Mouse (Mus musculus): ENCODE results near the gene Ankmy1. TPM values are rescaled to one million over a fixed set of nuclear protein-coding genes. Genes with fewer than 3 reads are reported as not detected.

Gene Ankmy1
- polyA plus RNA-seq, 1 experiment, result 0.57 TPM

DNA sequence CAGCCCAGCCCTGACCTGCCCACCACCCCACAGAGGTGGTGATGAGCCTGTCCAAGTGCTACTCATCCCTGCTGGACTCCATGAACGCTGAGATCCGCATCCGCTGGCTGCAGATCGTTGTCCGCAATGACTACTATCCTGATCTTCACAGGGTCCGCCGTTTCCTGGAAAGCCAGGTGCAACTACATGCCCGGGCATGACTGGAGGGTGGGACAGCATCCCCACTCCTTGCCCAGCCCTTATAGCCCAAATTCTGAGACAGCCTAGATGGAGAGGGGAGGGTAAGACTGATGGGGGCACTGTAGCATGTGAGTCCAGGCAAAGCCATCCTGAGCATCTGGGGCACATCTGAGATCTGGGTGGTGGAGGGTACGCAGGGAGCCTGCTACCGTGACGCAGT, 16.4 kb upstream of the Ankmy1 start:
- Histone ChIP-seq H3K4me3 (ENCODE audit: insufficient read depth, poor library complexity, severe bottlenecking) (no peak overlapping the region), H3K27me3 (ENCODE audit: control insufficient read depth, insufficient read depth, insufficient read length) (no peaks in the 10 kb centered on the region), H3K36me3 (ENCODE audit: control insufficient read depth, insufficient read depth) (peaks cover 10% of the 10 kb centered on the region), H3K79me2 (ENCODE audit: control insufficient read depth, insufficient read depth) (no peaks in the 10 kb centered on the region), H3K79me3 (ENCODE audit: low read depth) (no peaks in the 10 kb centered on the region), H3ac (ENCODE audit: control insufficient read depth, insufficient read length, low read depth) (no peak overlapping the region)
- TF ChIP-seq MYOD1 (IDR thresholded peaks at IDR 0.05; ENCODE audit: control insufficient read depth, insufficient read length, low read depth) (no peak), FOSL1 (IDR thresholded peaks at IDR 0.05; ENCODE audit: insufficient read depth, low read length, poor library complexity, severe bottlenecking) (no peak), MYOG (IDR thresholded peaks at IDR 0.05; ENCODE audit: control insufficient read depth, extremely low read depth, insufficient read length) (no peak), CEBPB (IDR thresholded peaks at IDR 0.05; ENCODE audit: low read depth) (no peak), USF1 (IDR thresholded peaks at IDR 0.05; ENCODE audit: low read depth) (no peak), MAX (IDR thresholded peaks at IDR 0.05) (no peak), CTCF (IDR thresholded peaks at IDR 0.05; ENCODE audit: control insufficient read depth, insufficient read depth, insufficient read length) (no peak)

DNA sequence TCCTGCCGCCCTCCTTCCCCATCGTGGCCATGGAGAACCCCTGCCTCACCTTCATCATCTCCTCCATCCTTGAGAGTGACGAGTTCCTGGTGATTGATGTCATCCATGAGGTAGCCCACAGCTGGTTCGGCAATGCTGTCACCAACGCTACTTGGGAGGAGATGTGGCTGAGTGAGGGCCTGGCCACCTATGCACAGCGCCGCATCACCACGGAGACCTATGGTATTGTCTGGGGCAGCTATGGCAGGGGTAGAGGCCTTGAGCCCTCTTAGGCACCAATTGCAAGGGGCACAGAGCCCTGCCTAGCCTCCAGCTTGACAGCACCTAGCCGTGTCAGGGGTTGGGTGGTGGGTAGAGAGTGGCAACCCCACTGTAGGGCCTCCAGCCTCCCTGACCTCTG, 14.0 kb upstream of the Ankmy1 start:
- no peak overlapping the region for H3ac ChIP-seq (ENCODE audit: control insufficient read depth, insufficient read length, low read depth)
- peaks cover 13% of the 10 kb centered on the region for H3K79me2 ChIP-seq (ENCODE audit: control insufficient read depth, insufficient read depth)
- no peaks in the 10 kb centered on the region for H3K27me3 ChIP-seq (ENCODE audit: control insufficient read depth, insufficient read depth, insufficient read length)
- H3K79me3 ChIP-seq (ENCODE audit: low read depth), result no peaks in the 10 kb centered on the region
- peaks cover 10% of the 10 kb centered on the region for H3K36me3 ChIP-seq (ENCODE audit: control insufficient read depth, insufficient read depth)
- TF ChIP-seq FOSL1 (IDR thresholded peaks at IDR 0.05; ENCODE audit: insufficient read depth, low read length, poor library complexity, severe bottlenecking), result no peak
- no peak for TF ChIP-seq MYOG (IDR thresholded peaks at IDR 0.05; ENCODE audit: control insufficient read depth, extremely low read depth, insufficient read length)
- no peak for TF ChIP-seq CEBPB (IDR thresholded peaks at IDR 0.05; ENCODE audit: low read depth)
- no peak for TF ChIP-seq CTCF (IDR thresholded peaks at IDR 0.05; ENCODE audit: control insufficient read depth, insufficient read depth, insufficient read length)
- no peak for TF ChIP-seq MYOD1 (IDR thresholded peaks at IDR 0.05; ENCODE audit: control insufficient read depth, insufficient read length, low read depth)
- no peak for TF ChIP-seq USF1 (IDR thresholded peaks at IDR 0.05; ENCODE audit: low read depth)
- H3K4me3 ChIP-seq (ENCODE audit: insufficient read depth, poor library complexity, severe bottlenecking), result no peak overlapping the region

DNA sequence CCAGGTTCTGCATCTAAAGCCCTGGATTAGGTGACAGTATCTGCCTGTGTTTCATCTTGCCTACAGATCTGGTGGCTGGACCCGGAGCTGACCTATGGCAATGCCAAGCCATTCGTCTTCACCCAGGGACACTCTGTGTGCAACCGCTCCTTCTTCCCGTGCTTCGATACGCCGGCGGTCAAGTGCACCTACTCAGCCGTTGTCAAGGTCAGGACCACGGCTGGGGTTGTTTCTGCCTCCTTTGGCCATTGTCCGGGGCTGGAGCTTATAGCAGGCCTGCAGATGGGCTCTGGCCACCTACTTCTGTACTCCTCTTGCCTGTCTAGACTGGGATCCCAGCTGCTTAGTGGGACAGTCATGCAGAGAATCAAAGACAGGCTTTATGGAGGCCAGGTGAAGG, 12.3 kb upstream of the Ankmy1 start:
- Histone ChIP-seq H3ac (ENCODE audit: control insufficient read depth, insufficient read length, low read depth) (no peak overlapping the region), H3K4me3 (ENCODE audit: insufficient read depth, poor library complexity, severe bottlenecking) (no peak overlapping the region), H3K27me3 (ENCODE audit: control insufficient read depth, insufficient read depth, insufficient read length) (no peaks in the 10 kb centered on the region), H3K79me3 (ENCODE audit: low read depth) (peaks cover 4% of the 10 kb centered on the region), H3K36me3 (ENCODE audit: control insufficient read depth, insufficient read depth) (peaks cover 10% of the 10 kb centered on the region), H3K79me2 (ENCODE audit: control insufficient read depth, insufficient read depth) (peaks cover 21% of the 10 kb centered on the region)
- TF ChIP-seq MAX (IDR thresholded peaks at IDR 0.05), result no peak
- no peak for TF ChIP-seq USF1 (IDR thresholded peaks at IDR 0.05; ENCODE audit: low read depth)
- TF ChIP-seq CEBPB (IDR thresholded peaks at IDR 0.05; ENCODE audit: low read depth), result no peak
- TF ChIP-seq MYOD1 (IDR thresholded peaks at IDR 0.05; ENCODE audit: control insufficient read depth, insufficient read length, low read depth), result no peak
- TF ChIP-seq CTCF (IDR thresholded peaks at IDR 0.05; ENCODE audit: control insufficient read depth, insufficient read depth, insufficient read length), result no peak
- TF ChIP-seq MYOG (IDR thresholded peaks at IDR 0.05; ENCODE audit: control insufficient read depth, extremely low read depth, insufficient read length), result no peak
- no peak for TF ChIP-seq FOSL1 (IDR thresholded peaks at IDR 0.05; ENCODE audit: insufficient read depth, low read length, poor library complexity, severe bottlenecking)

DNA sequence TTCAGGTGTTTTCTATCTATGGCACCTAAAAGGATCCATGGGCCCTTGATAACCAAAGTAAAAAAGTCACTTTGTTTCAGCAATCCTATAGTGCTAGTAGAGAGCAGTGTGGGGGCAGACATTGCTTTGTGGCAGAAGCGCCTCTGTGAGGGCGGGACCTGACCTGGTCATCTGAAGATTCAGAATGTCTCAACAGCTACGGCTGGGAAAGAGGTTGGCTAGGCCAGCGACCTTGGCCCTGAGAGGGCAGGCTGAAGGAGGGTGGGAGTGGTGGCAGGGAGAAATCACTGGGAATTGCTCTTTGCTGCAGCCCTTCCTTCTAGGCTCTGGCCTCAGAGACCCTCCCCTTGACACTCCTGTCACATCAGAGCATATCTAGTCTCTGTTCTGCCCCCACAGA, 11.5 kb upstream of the Ankmy1 start:
- TF ChIP-seq FOSL1 (IDR thresholded peaks at IDR 0.05; ENCODE audit: insufficient read depth, low read length, poor library complexity, severe bottlenecking), result no peak
- no peak for TF ChIP-seq USF1 (IDR thresholded peaks at IDR 0.05; ENCODE audit: low read depth)
- TF ChIP-seq CEBPB (IDR thresholded peaks at IDR 0.05; ENCODE audit: low read depth), result no peak
- no peak for TF ChIP-seq MYOG (IDR thresholded peaks at IDR 0.05; ENCODE audit: control insufficient read depth, extremely low read depth, insufficient read length)
- TF ChIP-seq CTCF (IDR thresholded peaks at IDR 0.05; ENCODE audit: control insufficient read depth, insufficient read depth, insufficient read length), result no peak
- TF ChIP-seq MYOD1 (IDR thresholded peaks at IDR 0.05; ENCODE audit: control insufficient read depth, insufficient read length, low read depth), result no peak
- no peak for TF ChIP-seq MAX (IDR thresholded peaks at IDR 0.05)
- H3K79me2 ChIP-seq (ENCODE audit: control insufficient read depth, insufficient read depth), result peaks cover 21% of the 10 kb centered on the region
- peaks cover 4% of the 10 kb centered on the region for H3K79me3 ChIP-seq (ENCODE audit: low read depth)
- H3K36me3 ChIP-seq (ENCODE audit: control insufficient read depth, insufficient read depth), result peaks cover 6% of the 10 kb centered on the region
- no peak overlapping the region for H3K4me3 ChIP-seq (ENCODE audit: insufficient read depth, poor library complexity, severe bottlenecking)
- H3ac ChIP-seq (ENCODE audit: control insufficient read depth, insufficient read length, low read depth), result no peak overlapping the region
- H3K27me3 ChIP-seq (ENCODE audit: control insufficient read depth, insufficient read depth, insufficient read length), result no peaks in the 10 kb centered on the region

DNA sequence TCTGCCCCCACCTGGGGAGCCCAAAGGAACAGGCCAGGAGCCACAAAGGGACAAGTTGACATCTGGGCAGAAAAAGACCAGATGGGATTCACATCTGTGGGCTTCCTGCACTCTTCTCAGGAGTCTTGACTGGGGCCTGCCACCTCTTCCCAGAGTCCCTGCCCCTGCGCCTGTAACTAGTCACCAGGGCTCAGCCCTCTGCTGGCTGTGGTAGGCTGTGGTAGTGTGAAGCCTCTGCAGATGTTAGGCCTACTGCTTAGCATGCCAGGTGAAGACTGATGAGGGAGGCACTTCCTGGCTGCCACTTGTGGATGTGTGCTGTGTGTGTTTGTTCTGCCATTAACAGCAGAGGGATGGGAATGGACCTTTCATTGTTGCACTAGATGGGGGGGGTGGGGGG, 9.6 kb upstream of the Ankmy1 start:
- TF ChIP-seq FOSL1 (IDR thresholded peaks at IDR 0.05; ENCODE audit: insufficient read depth, low read length, poor library complexity, severe bottlenecking) (no peak), CEBPB (IDR thresholded peaks at IDR 0.05; ENCODE audit: low read depth) (no peak), MYOG (IDR thresholded peaks at IDR 0.05; ENCODE audit: control insufficient read depth, extremely low read depth, insufficient read length) (no peak), MYOD1 (IDR thresholded peaks at IDR 0.05; ENCODE audit: control insufficient read depth, insufficient read length, low read depth) (no peak), MAX (IDR thresholded peaks at IDR 0.05) (no peak), USF1 (IDR thresholded peaks at IDR 0.05; ENCODE audit: low read depth) (no peak), CTCF (IDR thresholded peaks at IDR 0.05; ENCODE audit: control insufficient read depth, insufficient read depth, insufficient read length) (no peak)
- H3K4me3 ChIP-seq (ENCODE audit: insufficient read depth, poor library complexity, severe bottlenecking), result no peak overlapping the region
- no peaks in the 10 kb centered on the region for H3K27me3 ChIP-seq (ENCODE audit: control insufficient read depth, insufficient read depth, insufficient read length)
- no peak overlapping the region for H3ac ChIP-seq (ENCODE audit: control insufficient read depth, insufficient read length, low read depth)
- H3K36me3 ChIP-seq (ENCODE audit: control insufficient read depth, insufficient read depth), result peaks cover 6% of the 10 kb centered on the region
- peaks cover 4% of the 10 kb centered on the region for H3K79me3 ChIP-seq (ENCODE audit: low read depth)
- H3K79me2 ChIP-seq (ENCODE audit: control insufficient read depth, insufficient read depth), result peaks cover 21% of the 10 kb centered on the region

DNA sequence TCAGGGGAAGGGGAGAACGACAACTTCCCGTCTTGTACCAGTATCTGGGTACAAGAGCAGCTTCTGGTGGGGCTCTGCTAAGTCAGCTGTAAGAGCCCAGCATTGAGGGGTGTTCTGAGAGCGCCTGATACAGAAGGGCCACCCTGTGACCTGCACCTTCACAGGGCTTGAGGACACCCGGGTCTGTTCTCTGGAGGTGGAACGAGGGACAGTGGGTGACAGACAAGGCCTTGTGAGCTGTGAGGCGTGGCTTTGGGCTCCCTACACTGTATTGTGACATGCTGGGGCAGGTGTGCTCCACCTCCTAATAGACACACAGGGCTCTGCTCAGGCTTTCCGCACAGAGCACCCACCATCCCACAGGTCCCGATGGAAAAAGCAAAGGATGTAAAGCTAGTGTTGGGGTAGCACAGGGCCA, 9.0 kb upstream of the Ankmy1 start:
- Histone ChIP-seq H3K79me3 (ENCODE audit: low read depth) (peaks cover 4% of the 10 kb centered on the region), H3K4me3 (ENCODE audit: insufficient read depth, poor library complexity, severe bottlenecking) (peak overlapping the region; percentile 52), H3K27me3 (ENCODE audit: control insufficient read depth, insufficient read depth, insufficient read length) (no peaks in the 10 kb centered on the region), H3K36me3 (ENCODE audit: control insufficient read depth, insufficient read depth) (peaks cover 6% of the 10 kb centered on the region), H3ac (ENCODE audit: control insufficient read depth, insufficient read length, low read depth) (peak overlapping the region; percentile 63), H3K79me2 (ENCODE audit: control insufficient read depth, insufficient read depth) (peaks cover 21% of the 10 kb centered on the region)
- TF ChIP-seq FOSL1 (IDR thresholded peaks at IDR 0.05; ENCODE audit: insufficient read depth, low read length, poor library complexity, severe bottlenecking) (no peak), USF1 (IDR thresholded peaks at IDR 0.05; ENCODE audit: low read depth) (no peak), MYOG (IDR thresholded peaks at IDR 0.05; ENCODE audit: control insufficient read depth, extremely low read depth, insufficient read length) (no peak), CTCF (IDR thresholded peaks at IDR 0.05; ENCODE audit: control insufficient read depth, insufficient read depth, insufficient read length) (no peak), MAX (IDR thresholded peaks at IDR 0.05) (no peak), MYOD1 (IDR thresholded peaks at IDR 0.05; ENCODE audit: control insufficient read depth, insufficient read length, low read depth) (no peak)
